Mouse (Mus musculus) ES-E14 (cell line): ENCODE data around the gene Tmem167b. TPM values are rescaled to one million over a fixed set of nuclear protein-coding genes. Genes with fewer than 3 reads are reported as not detected.
A peak's percentile ranks its signal among the peaks of the same experiment; 100 is the strongest.

ENCODE experiments used
- DNase-seq: peaks from one replicate; pipeline ENCODE4 v3.0.0-alpha.2; 2013; ENCODE audit warnings: low read depth, low spot score
- H3K27ac ChIP-seq: 2 replicates; pipeline ENCODE4 v1.5.1; 2012; ENCODE audit warnings: low read depth, mild to moderate bottlenecking, low read length, moderate library complexity, mixed read lengths; ENCODE audit not compliant: poor library complexity, insufficient read depth, severe bottlenecking
- H3K36me3 ChIP-seq: 2 replicates; pipeline ENCODE4 v1.6.1; 2012; ENCODE audit warnings: mild to moderate bottlenecking, low read length, moderate library complexity, mixed read lengths; ENCODE audit not compliant: control insufficient read depth, poor library complexity, insufficient read depth, severe bottlenecking
- H3K4me1 ChIP-seq, 2 experiments: fragments of 150-350 bp in 1 of 2; sonication (generic) in 1 of 2; 2 replicates each; pipeline ENCODE4 v1.6.1; 2012; ENCODE audit warnings: low read length in 2 of 2, mild to moderate bottlenecking in 1 of 2, mixed read lengths in 1 of 2; ENCODE audit not compliant: control insufficient read depth in 2 of 2, insufficient read depth in 2 of 2, poor library complexity in 1 of 2
- H3K4me3 ChIP-seq, 2 experiments: fragments of 150-350 bp in 1 of 2; sonication (generic) in 1 of 2; 2 replicates each; pipeline ENCODE4 v1.5.1; 2012; ENCODE audit warnings: low read length in 2 of 2, low read depth in 1 of 2, mild to moderate bottlenecking in 1 of 2, mixed read lengths in 1 of 2; ENCODE audit not compliant: insufficient read depth in 1 of 2, poor library complexity in 1 of 2, severe bottlenecking in 1 of 2
- H3K9ac ChIP-seq: 2 replicates; pipeline ENCODE4 v1.6.1; 2012; ENCODE audit warnings: low read depth, mild to moderate bottlenecking, low read length, mixed read lengths; ENCODE audit not compliant: poor library complexity, insufficient read depth, severe bottlenecking
- H3K9me3 ChIP-seq: fragments of 150-350 bp; sonication (generic); 2 replicates; pipeline ENCODE4 v1.6.1; 2012; ENCODE audit warnings: low read depth, mild to moderate bottlenecking, low read length; ENCODE audit not compliant: control insufficient read depth, insufficient read depth
- HCFC1 ChIP-seq: IDR thresholded peaks from 2 replicates; pipeline ENCODE4 v1.6.1; 2012; ENCODE audit warnings: low read length, inconsistent platforms, borderline replicate concordance; ENCODE audit not compliant: insufficient read depth
- ZC3H11A ChIP-seq: IDR thresholded peaks from 2 replicates; pipeline ENCODE4 v1.6.1; 2012; ENCODE audit warnings: low read depth, mild to moderate bottlenecking, inconsistent platforms, low read length, borderline replicate concordance
- ZNF384 ChIP-seq: IDR thresholded peaks from 2 replicates; pipeline ENCODE4 v1.6.1; 2012; ENCODE audit warnings: low read depth, low read length, inconsistent platforms
- in situ Hi-C, 2 experiments: fragments of 600-800 bp; cut with MboI; formaldehyde crosslinking; loops; one replicate each; pipeline ENCODE4 v1.15.1; 2025; ENCODE audit warnings: low sequenced_read_pairs in 2 of 2, inconsistent platforms in 1 of 2; ENCODE audit not compliant: unreplicated experiment in 2 of 2
- total RNA-seq: library from RNA; depleted of rRNA; stranded (reverse); fragments of 300-350 nt; gene quantifications from 2 replicates; pipeline ENCODE4 v1.2.3, GENCODE M21; 2012; rRNA removed

Gene Tmem167b
- total RNA-seq, 1 experiment = 21.1 TPM

DNA sequence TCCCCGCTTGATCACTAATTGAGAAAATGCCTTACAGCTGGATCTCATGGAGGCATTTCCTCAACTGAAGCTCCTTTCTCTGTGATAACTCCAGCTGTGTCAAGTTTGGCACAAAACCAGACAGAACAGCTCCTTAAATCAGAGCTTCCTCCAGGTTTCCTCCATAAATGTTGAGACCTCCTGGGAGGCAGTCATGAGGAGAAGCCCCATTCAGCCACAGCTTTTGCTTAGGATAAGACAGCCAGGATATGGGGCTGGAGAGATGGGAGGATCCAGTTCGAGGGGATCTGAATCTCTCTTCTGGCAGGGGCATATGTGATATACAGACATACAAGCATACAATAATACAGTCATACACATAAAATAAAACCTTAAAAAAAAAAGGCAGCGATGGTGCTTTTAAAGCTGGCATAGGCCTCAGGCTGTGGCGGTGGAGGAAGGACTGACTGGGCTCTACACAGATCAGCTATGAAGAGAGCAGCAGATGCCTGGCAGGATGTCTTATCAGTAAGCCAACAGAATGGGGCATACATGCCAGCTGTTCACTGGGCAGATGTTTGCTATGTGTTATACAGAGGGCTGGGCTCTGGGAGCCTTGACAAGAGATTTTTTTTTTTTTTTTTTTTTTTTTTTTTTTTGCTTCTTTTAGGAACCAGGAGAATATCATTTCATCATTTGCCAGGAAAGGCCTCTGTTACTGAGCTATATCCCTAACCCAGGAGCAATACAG is 53.4 kb downstream of the Tmem167b start:
- Histone ChIP-seq H3K4me1 (peaks cover 1 to 10% of the 10 kb centered on the region in 2 experiments; a peak in 1 of 4 replicates), H3K27ac (no peak overlapping the region), H3K4me3 (no peak overlapping the region), H3K36me3 (no peaks in the 10 kb centered on the region), H3K9ac (no peak overlapping the region), H3K9me3 (no peaks in the 10 kb centered on the region)
- TF ChIP-seq ZNF384 (peak; percentile 56; the same call in 1 of the 2 replicates), HCFC1 (no peak), ZC3H11A (no peak)
- in situ Hi-C loops = no loop called here
- no peak for DNase-seq

Other genes with a start within 250 kb of the Tmem167b start
- gene Mybphl, start 197.6 kb downstream of the Tmem167b start, total RNA-seq = not detected in 2 replicates
- 172 and 284 TPM in 2 replicates for gene Psrc1, start 178.6 kb downstream of the Tmem167b start, total RNA-seq
- 7.9 and 15.6 TPM in 2 replicates for gene Celsr2, start 146.9 kb downstream of the Tmem167b start, total RNA-seq
- 204 and 236 TPM in 2 replicates for gene Sars, start 117.3 kb downstream of the Tmem167b start, total RNA-seq
- gene 1700013F07Rik, start 28.3 kb downstream of the Tmem167b start, total RNA-seq = 0.63 TPM in 1 of 2 replicates, not detected in the other
- 0.27 and 0.37 TPM in 2 replicates for gene 5330417C22Rik, start 25.9 kb downstream of the Tmem167b start, total RNA-seq
- 12.5 and 17.3 TPM in 2 replicates for gene Taf13, start 9.2 kb upstream of the Tmem167b start, total RNA-seq
- 14.5 and 15.9 TPM in 2 replicates for gene Wdr47, start 28.8 kb upstream of the Tmem167b start, total RNA-seq
- gene Clcc1, start 91.4 kb upstream of the Tmem167b start, total RNA-seq = 33.9 and 59.8 TPM in 2 replicates
- gene Gpsm2, start 159.8 kb upstream of the Tmem167b start, total RNA-seq = 10.5 and 16.2 TPM in 2 replicates
- not detected in 2 replicates for gene Aknad1, start 177.2 kb upstream of the Tmem167b start, total RNA-seq